Mouse (Mus musculus) erythroblast, embryonic 14.5 days (primary cell): ENCODE results near the gene Tyro3.

ENCODE experiments used
- GATA1 ChIP-seq: IDR thresholded peaks from 2 replicates; pipeline ENCODE4 v1.6.1; 2012; ENCODE audit warnings: low read length, inconsistent platforms, mixed read lengths
- TAL1 ChIP-seq: IDR thresholded peaks from 3 replicates; pipeline ENCODE4 v1.6.1; 2012; ENCODE audit warnings: low read length, inconsistent platforms, mixed read lengths

GRCm38 (mm10) chr2:119758844-119759835, 38.4 kb upstream of the Tyro3 start:
- no peak for TF ChIP-seq GATA1
- no peak for TF ChIP-seq TAL1
